Comparison of ENCODE assay signal across 34 mouse cellular contexts in genomic region chr4:152307542-152307941, GRCm38 (mm10). TPM values are rescaled to one million over a fixed set of nuclear protein-coding genes. Genes with fewer than 3 reads are reported as not detected.
DNase-seq lines count a peak whose midpoint lies in the region; ATAC-seq lines count a peak whose summit lies in the region.
"Had no signal": no experiment of that assay in that cellular context is flagged by ENCODE, and none has a peak within 500 bp of the region (broad histone marks: within the 10 kb centered on the region; RNA-seq: fewer than 3 reads in every experiment).

No protein-coding gene starts in this region.

- DNase-seq in adrenal gland, adult 2 months: peak; percentile 74
- no peak for DNase-seq in adrenal gland, adult 18-20 months (ENCODE audit: low spot score in 2 of 2)
- DNase-seq in hindbrain, embryonic 14.5 days (ENCODE audit: low spot score): no peak
- peak; percentile 53 for DNase-seq in adrenal gland, postnatal 14 days
- no peak for DNase-seq in right cerebral cortex, postnatal 10 days (ENCODE audit: low spot score in 2 of 2)
- no peak for DNase-seq in cerebellum, postnatal 25 days
- DNase-seq: B cell, adult 2 months; cerebellum, adult 11 months; cerebellum, adult 2 months; cerebellum, adult 9-11 months; cerebellum, postnatal 36 days; embryo, embryonic 11 days; gastrocnemius, postnatal 10 days; heart, adult 11 months; kidney, adult 18-20 months had no signal

- peaks cover 22% of the 10 kb centered on the region for H3K4me1 ChIP-seq in hindbrain, embryonic 13.5 days (replicated peaks)
- 0 out of 2 replicates have a peak, but pooled peaks cover 7% of the 10 kb centered on the region for H3K4me1 ChIP-seq in hindbrain, embryonic 14.5 days (replicated peaks; ENCODE audit: control insufficient read depth, insufficient read depth, low read length)

- 0 out of 2 replicates have a peak overlapping the region, but pooled peaks have one; percentile 2 for H3K9ac ChIP-seq in hindbrain, embryonic 13.5 days
- H3K9ac ChIP-seq in hindbrain, embryonic 14.5 days: no peak overlapping the region
- H3K9ac ChIP-seq: embryonic facial prominence, embryonic 13.5 days; forebrain, embryonic 12.5 days; forebrain, embryonic 15.5 days; hindbrain, embryonic 12.5 days had no signal

- no peaks in the 10 kb centered on the region for H3K9me3 ChIP-seq in hindbrain, embryonic 13.5 days
- no peaks in the 10 kb centered on the region for H3K9me3 ChIP-seq in hindbrain, embryonic 14.5 days (ENCODE audit: control insufficient read depth, low read length)
- H3K9me3 ChIP-seq: embryonic facial prominence, embryonic 10.5 days; embryonic facial prominence, embryonic 13.5 days; forebrain, embryonic 12.5 days; forebrain, embryonic 15.5 days; G1E; hindbrain, embryonic 12.5 days had no signal

- H3K36me3 ChIP-seq in hindbrain, embryonic 13.5 days: peaks cover 31% of the 10 kb centered on the region
- H3K36me3 ChIP-seq in hindbrain, embryonic 14.5 days (replicated peaks; ENCODE audit: control insufficient read depth, insufficient read depth): peaks cover 33% of the 10 kb centered on the region

- no peak for ATAC-seq in hindbrain, embryonic 13.5 days (ENCODE audit: low FRiP score)
- no peak for ATAC-seq in hindbrain, embryonic 14.5 days (ENCODE audit: low FRiP score)
- ATAC-seq: forebrain, embryonic 15.5 days; hindbrain, postnatal 0 days; inflammation-experienced regulatory T-cells, adult 6 months; intestine, embryonic 16.5 days had no signal

- no peak overlapping the region for H3K27ac ChIP-seq in hindbrain, embryonic 13.5 days
- no peak overlapping the region for H3K27ac ChIP-seq in hindbrain, embryonic 14.5 days
- H3K27ac ChIP-seq: embryonic facial prominence, embryonic 10.5 days; embryonic facial prominence, embryonic 13.5 days; forebrain, embryonic 12.5 days; forebrain, embryonic 15.5 days; hindbrain, embryonic 12.5 days; hindbrain, postnatal 0 days had no signal

- no peak overlapping the region for H3K4me2 ChIP-seq in hindbrain, embryonic 13.5 days
- no peak overlapping the region for H3K4me2 ChIP-seq in hindbrain, embryonic 14.5 days (replicated peaks)
- H3K4me2 ChIP-seq: embryonic facial prominence, embryonic 13.5 days; forebrain, embryonic 12.5 days; forebrain, embryonic 15.5 days; heart, embryonic 11.5 days; hindbrain, embryonic 12.5 days had no signal

- 74% methylated on average over 9 of the region's 9 CpGs for WGBS in hindbrain, embryonic 13.5 days
- 80% methylated on average over 9 of the region's 9 CpGs for WGBS in hindbrain, embryonic 14.5 days

- peaks cover 48% of the 10 kb centered on the region for H3K27me3 ChIP-seq in hindbrain, embryonic 13.5 days
- peaks cover 29% of the 10 kb centered on the region for H3K27me3 ChIP-seq in hindbrain, embryonic 14.5 days (ENCODE audit: control insufficient read depth, insufficient read depth, low read length)
- H3K27me3 ChIP-seq: CH12.LX had no signal

- no peak overlapping the region for H3K4me3 ChIP-seq in hindbrain, embryonic 13.5 days
- H3K4me3 ChIP-seq in hindbrain, embryonic 14.5 days (replicated peaks; ENCODE audit: low read length): no peak overlapping the region
- H3K4me3 ChIP-seq: embryonic facial prominence, embryonic 10.5 days; embryonic facial prominence, embryonic 13.5 days; erythroblast, embryonic 14.5 days; forebrain, embryonic 12.5 days; forebrain, embryonic 15.5 days; hindbrain, embryonic 12.5 days had no signal

RNA-seq across cellular contexts. Expression of gene Icmt, which starts 10.5 kb away (rescaled TPM):
- 10 to 100 TPM; 34.6 to 49.1 TPM for total RNA-seq in adrenal gland, adult 2 months (2021)
- polyA plus RNA-seq in adrenal gland, adult 2 months (2012; rRNA removed): 39.5 and 48.3 TPM in 2 replicates
- 10 to 100 TPM; 52.1 to 55.6 TPM for total RNA-seq in adrenal gland, adult 18-20 months (2021)
- 17.2 and 18.4 TPM in 2 replicates for polyA plus RNA-seq in hindbrain, embryonic 13.5 days (2015; fragmentation: Nextera tagmentation; extraction: Ambion mirVana)
- 20.6 and 22.8 TPM in 2 replicates for polyA plus RNA-seq in hindbrain, embryonic 14.5 days (2014; fragmentation: Nextera tagmentation; extraction: Ambion mirVana)
- 36.9 and 39.6 TPM in 2 replicates for total RNA-seq in adrenal gland, postnatal 14 days (2021)

RNA-seq across cellular contexts. Expression of gene Rnf207, which starts 11.3 kb away (rescaled TPM):
- total RNA-seq in adrenal gland, adult 2 months (2021): 1 to 10 TPM in 1 of 2 experiments, under 1 TPM in 1; 0.84 to 1.1 TPM
- polyA plus RNA-seq in adrenal gland, adult 2 months (2012; rRNA removed): 0.26 and 0.67 TPM in 2 replicates
- 1 to 10 TPM in 1 of 2 experiments, under 1 TPM in 1; 0.43 to 1.3 TPM for total RNA-seq in adrenal gland, adult 18-20 months (2021)
- 5.2 and 7.7 TPM in 2 replicates for polyA plus RNA-seq in hindbrain, embryonic 13.5 days (2015; fragmentation: Nextera tagmentation; extraction: Ambion mirVana)
- 5.6 and 6.9 TPM in 2 replicates for polyA plus RNA-seq in hindbrain, embryonic 14.5 days (2014; fragmentation: Nextera tagmentation; extraction: Ambion mirVana)
- total RNA-seq in adrenal gland, postnatal 14 days (2021): 0.26 TPM in 1 of 2 replicates, not detected in the other
- polyA plus RNA-seq: G1E; inflammation-experienced regulatory T-cells, adult 6 months had no signal

RNA-seq across cellular contexts. Expression of gene Hes3, which starts 16.1 kb away (rescaled TPM):
- not detected for total RNA-seq in adrenal gland, adult 2 months (2021)
- polyA plus RNA-seq in adrenal gland, adult 2 months (2012; rRNA removed): 0.30 TPM in 1 of 2 replicates, not detected in the other
- total RNA-seq in adrenal gland, adult 18-20 months (2021): not detected
- 0.38 and 0.79 TPM in 2 replicates for polyA plus RNA-seq in hindbrain, embryonic 13.5 days (2015; fragmentation: Nextera tagmentation; extraction: Ambion mirVana)
- 0.24 and 1.2 TPM in 2 replicates for polyA plus RNA-seq in hindbrain, embryonic 14.5 days (2014; fragmentation: Nextera tagmentation; extraction: Ambion mirVana)
- total RNA-seq in adrenal gland, postnatal 14 days (2021): not detected in 2 replicates
- total RNA-seq: G1E; gastrocnemius, postnatal 10 days; gastrocnemius, postnatal 4 days; heart, adult 8-10 months; heart, postnatal 25 days; hematopoietic stem cell, adult 5-6 weeks had no signal
- polyA plus RNA-seq: embryonic facial prominence, embryonic 13.5 days; erythroblast, embryonic 14.5 days; G1E; heart, embryonic 11.5 days; heart, embryonic 14.5 days; heart, postnatal 0 days; inflammation-experienced regulatory T-cells, adult 6 months; intestine, embryonic 16.5 days had no signal

RNA-seq across cellular contexts. Expression of gene Rpl22, which starts 18.0 kb away (rescaled TPM):
- 100 to 1,000 TPM; 401 to 498 TPM for total RNA-seq in adrenal gland, adult 2 months (2021)
- polyA plus RNA-seq in adrenal gland, adult 2 months (2012; rRNA removed): 12.3 and 12.5 TPM in 2 replicates
- total RNA-seq in adrenal gland, adult 18-20 months (2021): 100 to 1,000 TPM; 443 to 509 TPM
- polyA plus RNA-seq in hindbrain, embryonic 13.5 days (2015; fragmentation: Nextera tagmentation; extraction: Ambion mirVana): 205 and 218 TPM in 2 replicates
- 154 and 178 TPM in 2 replicates for polyA plus RNA-seq in hindbrain, embryonic 14.5 days (2014; fragmentation: Nextera tagmentation; extraction: Ambion mirVana)
- 493 and 564 TPM in 2 replicates for total RNA-seq in adrenal gland, postnatal 14 days (2021)

RNA-seq across cellular contexts. Expression of gene Chd5, which starts 30.9 kb away (rescaled TPM):
- 1 to 10 TPM; 5.0 to 7.9 TPM for total RNA-seq in adrenal gland, adult 2 months (2021)
- polyA plus RNA-seq in adrenal gland, adult 2 months (2012; rRNA removed): 3.0 and 3.5 TPM in 2 replicates
- total RNA-seq in adrenal gland, adult 18-20 months (2021): 1 to 10 TPM; 6.9 to 9.7 TPM
- polyA plus RNA-seq in hindbrain, embryonic 13.5 days (2015; fragmentation: Nextera tagmentation; extraction: Ambion mirVana): 38.7 and 38.9 TPM in 2 replicates
- polyA plus RNA-seq in hindbrain, embryonic 14.5 days (2014; fragmentation: Nextera tagmentation; extraction: Ambion mirVana): 41.9 and 46.7 TPM in 2 replicates
- 7.1 and 8.0 TPM in 2 replicates for total RNA-seq in adrenal gland, postnatal 14 days (2021)
- polyA plus RNA-seq: heart, embryonic 14.5 days had no signal

Comparison
In these comparisons a context has a peak if more than half of its experiments do, and no peak if none do; other contexts are left out.
1. DNase-seq: peak in adrenal gland, adult 2 months (single experiment) and adrenal gland, postnatal 14 days (single experiment); none in adrenal gland, adult 18-20 months (0 of 2), hindbrain, embryonic 14.5 days (single experiment), right cerebral cortex, postnatal 10 days (0 of 2) and cerebellum, postnatal 25 days (0 of 2).